In genomic region chr14:105899116-105899515, GRCm38 (mm10) we compare ENCODE assay signal across 9 mouse cellular contexts. TPM values are rescaled to one million over a fixed set of nuclear protein-coding genes. Genes with fewer than 3 reads are reported as not detected.
DNase-seq lines count a peak whose midpoint lies in the region; ATAC-seq and TF ChIP-seq lines count a peak whose summit lies in the region.
"Had no signal": no experiment of that assay in that cellular context is flagged by ENCODE, and none has a peak within 500 bp of the region (broad histone marks: within the 10 kb centered on the region; RNA-seq: fewer than 3 reads in every experiment).

No protein-coding gene starts in this region.

- H3K4me2 ChIP-seq in limb, embryonic 15.5 days: peak overlapping the region; percentile 94
- H3K4me2 ChIP-seq in stomach, embryonic 16.5 days (ENCODE audit: low read depth, low read length): peak overlapping the region; percentile 93

- no peaks in the 10 kb centered on the region for H3K9me3 ChIP-seq in heart, embryonic 10.5 days
- H3K9me3 ChIP-seq in hindbrain, embryonic 10.5 days: no peaks in the 10 kb centered on the region
- no peaks in the 10 kb centered on the region for H3K9me3 ChIP-seq in limb, embryonic 15.5 days
- H3K9me3 ChIP-seq in stomach, embryonic 16.5 days (replicated peaks; ENCODE audit: control insufficient read depth, low read length): no peaks in the 10 kb centered on the region

- ATAC-seq in limb, embryonic 15.5 days (ENCODE audit: insufficient number of reproducible peaks, low FRiP score, low TSS enrichment, low read depth): no peak
- ATAC-seq in stomach, embryonic 16.5 days (ENCODE audit: insufficient read depth, low FRiP score): no peak

- 4% methylated on average over 11 of the region's 11 CpGs for WGBS in heart, embryonic 10.5 days
- 3% methylated on average over 11 of the region's 11 CpGs for WGBS in hindbrain, embryonic 10.5 days
- WGBS in limb, embryonic 15.5 days: 5% methylated on average over 11 of the region's 11 CpGs
- WGBS in stomach, embryonic 16.5 days: 14% methylated on average over 11 of the region's 11 CpGs

- peak overlapping the region; percentile 51; the same call in 1 of the 2 replicates for H3K9ac ChIP-seq in limb, embryonic 15.5 days
- peak overlapping the region; percentile 98 for H3K9ac ChIP-seq in stomach, embryonic 16.5 days (ENCODE audit: low read length)

- no peak for TF ChIP-seq POLR2A in bone marrow macrophage, adult 2 months (IDR thresholded peaks at IDR 0.05; ENCODE audit: borderline replicate concordance, low read depth, low read length)

- DNase-seq in heart, embryonic 10.5 days (ENCODE audit: low spot score): no peak
- no peak for DNase-seq in heart, adult 8-10 months (ENCODE audit: low spot score)
- no peak for DNase-seq in hindbrain, embryonic 10.5 days (ENCODE audit: low spot score)
- no peak for DNase-seq in frontal cortex, postnatal 25 days (ENCODE audit: low spot score in 2 of 2)
- DNase-seq in cerebellum, adult 8-10 months: no peak

- H3K4me3 ChIP-seq in heart, embryonic 10.5 days: peak overlapping the region; percentile 90
- peak overlapping the region; percentile 78 for H3K4me3 ChIP-seq in bone marrow macrophage, adult 2 months (ENCODE audit: insufficient read depth, low read length)
- H3K4me3 ChIP-seq in hindbrain, embryonic 10.5 days: peak overlapping the region; percentile 74
- peak overlapping the region; percentile 80 for H3K4me3 ChIP-seq in limb, embryonic 15.5 days
- peak overlapping the region; percentile 98 for H3K4me3 ChIP-seq in stomach, embryonic 16.5 days (replicated peaks; ENCODE audit: low read length)

- no peaks in the 10 kb centered on the region for H3K36me3 ChIP-seq in heart, embryonic 10.5 days
- no peaks in the 10 kb centered on the region for H3K36me3 ChIP-seq in hindbrain, embryonic 10.5 days
- no peaks in the 10 kb centered on the region for H3K36me3 ChIP-seq in limb, embryonic 15.5 days
- no peaks in the 10 kb centered on the region for H3K36me3 ChIP-seq in stomach, embryonic 16.5 days (ENCODE audit: control insufficient read depth, insufficient read depth, low read length)

- H3K27me3 ChIP-seq in heart, embryonic 10.5 days (ENCODE audit: insufficient read depth, poor library complexity, severe bottlenecking): no peaks in the 10 kb centered on the region
- no peaks in the 10 kb centered on the region for H3K27me3 ChIP-seq in hindbrain, embryonic 10.5 days (ENCODE audit: insufficient read depth, poor library complexity, severe bottlenecking)
- no peaks in the 10 kb centered on the region for H3K27me3 ChIP-seq in limb, embryonic 15.5 days
- no peaks in the 10 kb centered on the region for H3K27me3 ChIP-seq in stomach, embryonic 16.5 days (ENCODE audit: control insufficient read depth, insufficient read depth, low read length)

- peaks cover 5% of the 10 kb centered on the region; the same call in 1 of the 2 replicates for H3K4me1 ChIP-seq in heart, embryonic 10.5 days
- H3K4me1 ChIP-seq in bone marrow macrophage, adult 2 months (ENCODE audit: control insufficient read depth, insufficient read depth, low read length): peaks cover 2% of the 10 kb centered on the region; the same call in 1 of the 2 replicates
- peaks cover 14% of the 10 kb centered on the region for H3K4me1 ChIP-seq in hindbrain, embryonic 10.5 days (replicated peaks)
- peaks cover 7% of the 10 kb centered on the region for H3K4me1 ChIP-seq in limb, embryonic 15.5 days
- peaks cover 4% of the 10 kb centered on the region; the same call in 1 of the 2 replicates for H3K4me1 ChIP-seq in stomach, embryonic 16.5 days (ENCODE audit: control insufficient read depth, insufficient read depth, low read length)

- no peak for TF ChIP-seq CTCF in bone marrow macrophage, adult 2 months (IDR thresholded peaks at IDR 0.05; ENCODE audit: low read depth, low read length)

- peak overlapping the region; percentile 98 for H3K27ac ChIP-seq in heart, embryonic 10.5 days
- no peak overlapping the region for H3K27ac ChIP-seq in bone marrow macrophage, adult 2 months (ENCODE audit: insufficient read depth, low read depth, low read length)
- H3K27ac ChIP-seq in hindbrain, embryonic 10.5 days: peak overlapping the region; percentile 96
- peak overlapping the region; percentile 100; the same call in 1 of the 2 replicates for H3K27ac ChIP-seq in limb, embryonic 15.5 days
- H3K27ac ChIP-seq in stomach, embryonic 16.5 days (ENCODE audit: low read length): peak overlapping the region; percentile 100; the same call in 1 of the 2 replicates

RNA-seq across cellular contexts. Expression of gene Spry2, which starts 2.5 kb away (rescaled TPM):
- 23.9 and 48.3 TPM in 2 replicates for polyA plus RNA-seq in heart, embryonic 10.5 days (2016; fragmentation: Nextera tagmentation; extraction: Ambion mirVana)
- 10 to 100 TPM; 22.3 to 23.3 (median 22.4) TPM for total RNA-seq in heart, adult 8-10 months (2022)
- polyA plus RNA-seq in bone marrow macrophage, adult 2 months (2012; ENCODE audit: insufficient read depth, insufficient read length, missing spikeins): 3.2 and 3.5 TPM in 2 replicates
- polyA plus RNA-seq in hindbrain, embryonic 10.5 days (2016; fragmentation: Nextera tagmentation; extraction: Ambion mirVana): 30.1 and 31.7 TPM in 2 replicates
- 63.8 and 72.0 TPM in 2 replicates for polyA plus RNA-seq in limb, embryonic 15.5 days (2015; fragmentation: Nextera tagmentation; extraction: Ambion mirVana)
- 45.1 and 47.5 TPM in 2 replicates for polyA plus RNA-seq in stomach, embryonic 16.5 days (2015; fragmentation: Nextera tagmentation; extraction: Ambion mirVana)
- total RNA-seq: MEL had no signal
